Mouse (Mus musculus) kidney, adult 2 months (tissue): ENCODE measurements around the gene Pld1. TPM values are rescaled to one million over a fixed set of nuclear protein-coding genes. Genes with fewer than 3 reads are reported as not detected.
A peak's percentile ranks its signal among the peaks of the same experiment; 100 is the strongest.

Source experiments
- DNase-seq: peaks from one replicate; pipeline ENCODE4 v3.0.0; 2021
- H3K27ac ChIP-seq: fragments of 200-500 bp; 2 replicates; pipeline ENCODE4 v1.5.1; 2012; ENCODE audit warnings: low read depth, low read length, control low read depth, inconsistent platforms; ENCODE audit not compliant: insufficient read depth
- H3K27me3 ChIP-seq: fragments of 200-500 bp; replicated peaks from 2 replicates; pipeline ENCODE4 v1.6.1; 2012; ENCODE audit warnings: mild to moderate bottlenecking, moderate library complexity, low read length, inconsistent platforms; ENCODE audit not compliant: control insufficient read depth, insufficient read depth
- H3K36me3 ChIP-seq: fragments of 200-500 bp; 2 replicates; pipeline ENCODE4 v1.6.1; 2012; ENCODE audit warnings: mild to moderate bottlenecking, moderate library complexity, low read length, inconsistent platforms; ENCODE audit not compliant: control insufficient read depth, insufficient read depth
- H3K4me1 ChIP-seq: fragments of 200-500 bp; 2 replicates; pipeline ENCODE4 v1.6.1; 2011; ENCODE audit warnings: low read length; ENCODE audit not compliant: control insufficient read depth, insufficient read depth
- H3K4me3 ChIP-seq: fragments of 200-500 bp; 2 replicates; pipeline ENCODE4 v1.5.1; 2011; ENCODE audit warnings: mild to moderate bottlenecking, low read depth, low read length, control low read depth; ENCODE audit not compliant: insufficient read depth
- CTCF ChIP-seq: fragments of 200-500 bp; conservative IDR thresholded peaks from 2 replicates; pipeline ENCODE4 v1.5.1; 2011; ENCODE audit warnings: low read depth, mild to moderate bottlenecking, control low read depth, low read length, moderate library complexity, mixed read lengths; ENCODE audit not compliant: insufficient read depth, insufficient read length
- POLR2A ChIP-seq: fragments of 200-500 bp; IDR thresholded peaks from one replicate; pipeline ENCODE4 v1.6.1; 2011; ENCODE audit warnings: low read depth, low read length, control low read depth
- WGBS: fragments of 180-500 bp; shearing (Covaris S2); methylation state at CpG from one replicate; pipeline ENCODE4 v1.1.7; 2018; 5-methylcytosine and 5-hydroxymethylcytosine counted together
- polyA plus RNA-seq: library from polyadenylated mRNA; depleted of rRNA; stranded (reverse); fragments of >200 nt; gene quantifications from 2 replicates; pipeline ENCODE4 v1.2.3, GENCODE M21; 2012

The Pld1 gene
- polyA plus RNA-seq, 1 experiment: 5.8 TPM

- DNase-seq: no peak
- TF ChIP-seq POLR2A (no peak), CTCF (no peak)
- Histone ChIP-seq H3K4me3 (no peak overlapping the region), H3K4me1 (0 out of 2 replicates have a peak, but pooled peaks cover 5% of the 10 kb centered on the region), H3K27ac (no peak overlapping the region), H3K36me3 (no peaks in the 10 kb centered on the region), H3K27me3 (no peaks in the 10 kb centered on the region)
- 91% methylated on average over 5 of the region's 5 CpGs for WGBS
Measured at GRCm38 (mm10) chr3:28034707-28035333, 96.3 kb downstream of the Pld1 start.

DNA sequence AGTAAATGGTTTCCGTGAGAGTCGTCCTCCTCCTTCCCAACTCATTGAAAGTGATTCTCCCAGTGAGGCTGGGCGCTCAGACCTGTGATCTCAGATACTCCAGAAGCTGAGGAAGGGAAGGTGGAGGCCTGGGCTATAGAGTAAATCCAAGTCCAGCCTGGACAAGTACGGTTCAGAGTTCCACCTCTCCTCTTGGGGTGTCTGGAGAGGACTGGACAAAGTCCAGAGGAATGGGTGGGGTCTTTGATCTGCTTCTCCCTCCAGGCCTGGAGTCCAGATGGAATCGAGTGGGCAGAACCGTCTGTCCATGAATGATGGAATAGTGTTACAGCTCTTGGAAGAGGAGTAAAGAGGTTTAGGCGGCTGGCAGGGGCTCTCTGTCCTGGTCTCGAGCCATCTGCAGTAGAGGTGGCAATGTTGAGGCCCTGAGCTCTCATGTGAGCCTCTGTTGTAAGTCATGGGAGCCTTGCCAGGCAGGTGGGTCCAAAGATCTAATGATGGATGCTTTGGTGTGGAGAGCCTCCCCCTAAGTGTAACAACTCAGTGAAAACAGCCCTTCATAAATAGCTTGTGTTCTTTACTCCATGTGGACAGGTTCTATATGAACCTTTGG is 98.9 kb downstream of the Pld1 start:
- Histone ChIP-seq H3K27me3 (no peaks in the 10 kb centered on the region), H3K4me3 (no peak overlapping the region), H3K36me3 (no peaks in the 10 kb centered on the region), H3K4me1 (peaks cover 12% of the 10 kb centered on the region; the same call in 1 of the 2 replicates), H3K27ac (no peak overlapping the region)
- peak; percentile 67 for DNase-seq
- TF ChIP-seq POLR2A: no peak
- no peak for TF ChIP-seq CTCF
- 52% methylated on average over 8 of the region's 8 CpGs for WGBS

DNA sequence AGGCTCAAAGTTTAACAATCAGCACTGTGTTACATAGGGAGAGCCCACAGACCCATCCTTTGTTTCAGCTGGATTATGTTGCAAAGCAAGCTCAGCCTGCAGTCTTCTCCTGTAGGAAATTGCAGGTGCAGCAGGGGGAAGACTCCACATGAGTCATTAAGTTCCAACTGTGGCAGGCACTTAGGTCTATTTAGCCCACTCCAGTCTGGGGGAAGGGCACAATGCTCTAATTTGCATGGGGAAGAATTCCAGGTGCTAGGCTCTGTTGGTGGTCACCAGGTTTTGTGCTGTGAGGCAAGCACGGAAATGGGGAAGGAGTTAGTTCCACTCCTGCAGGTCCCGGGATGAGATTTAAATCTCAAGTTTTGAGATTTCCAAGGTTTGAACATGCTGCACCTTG is 99.6 kb downstream of the Pld1 start:
- Histone ChIP-seq H3K4me1 (peaks cover 12% of the 10 kb centered on the region; the same call in 1 of the 2 replicates), H3K4me3 (no peak overlapping the region), H3K36me3 (no peaks in the 10 kb centered on the region), H3K27me3 (no peaks in the 10 kb centered on the region), H3K27ac (no peak overlapping the region)
- no peak for DNase-seq
- TF ChIP-seq CTCF: no peak
- no peak for TF ChIP-seq POLR2A
- whole genome bisulfite sequencing: 58% methylated on average over 2 of the region's 2 CpGs

DNA sequence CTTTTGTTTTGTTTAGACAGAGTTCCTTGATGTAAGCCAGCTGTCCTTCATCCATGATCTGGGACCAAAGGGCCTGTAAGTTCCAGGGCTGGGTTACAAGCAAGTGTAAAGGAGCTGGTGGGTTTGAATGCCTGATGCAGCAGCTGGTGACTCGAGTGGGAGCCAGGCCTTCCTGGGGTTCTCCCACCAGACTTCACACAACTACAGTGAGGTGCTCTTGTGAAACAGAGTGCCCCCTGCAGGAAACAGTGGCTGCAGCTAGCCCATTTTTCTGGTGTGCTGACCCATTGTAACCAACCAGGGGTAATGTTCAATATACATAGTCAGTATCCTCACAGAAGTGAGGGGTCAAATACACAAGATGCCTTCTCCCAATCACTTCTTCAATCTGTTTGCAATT is 101.3 kb downstream of the Pld1 start:
- Histone ChIP-seq H3K27ac (no peak overlapping the region), H3K4me3 (no peak overlapping the region), H3K4me1 (peaks cover 9% of the 10 kb centered on the region; the same call in 1 of the 2 replicates), H3K36me3 (no peaks in the 10 kb centered on the region), H3K27me3 (no peaks in the 10 kb centered on the region)
- TF ChIP-seq POLR2A (no peak), CTCF (peak; percentile 43)
- peak; percentile 26 for DNase-seq
- 17% methylated on average over 1 of the region's 1 CpGs for WGBS

- Histone ChIP-seq H3K27ac (peak overlapping the region; percentile 18; the same call in 1 of the 2 replicates), H3K4me1 (peaks cover 9% of the 10 kb centered on the region; the same call in 1 of the 2 replicates), H3K36me3 (no peaks in the 10 kb centered on the region), H3K4me3 (no peak overlapping the region), H3K27me3 (no peaks in the 10 kb centered on the region)
- TF ChIP-seq CTCF (no peak), POLR2A (no peak)
- WGBS: 70% methylated on average over 8 of the region's 8 CpGs
- DNase-seq: peak; percentile 73
Measured at GRCm38 (mm10) chr3:28041236-28041635, 102.7 kb downstream of the Pld1 start.

DNA sequence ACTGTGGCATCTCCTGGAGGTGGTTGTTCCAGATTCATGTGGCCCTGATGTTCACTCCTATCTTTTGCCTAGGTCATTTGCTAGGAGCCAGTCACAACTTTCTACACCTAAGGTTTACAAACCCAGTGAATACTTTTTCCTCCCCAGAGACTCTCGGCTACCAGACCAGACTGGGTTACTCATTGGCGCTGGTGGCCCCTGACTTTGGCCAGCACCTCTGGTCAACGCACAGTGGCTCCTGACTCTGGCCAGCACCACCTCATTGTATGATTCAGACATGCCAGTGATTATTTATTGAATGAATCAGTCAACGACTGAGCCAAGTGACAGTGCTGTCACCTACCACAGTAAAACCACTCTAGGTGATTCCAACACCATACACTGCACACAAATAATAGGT is 103.9 kb downstream of the Pld1 start:
- DNase-seq: no peak
- Histone ChIP-seq H3K4me1 (peaks cover 9% of the 10 kb centered on the region; the same call in 1 of the 2 replicates), H3K4me3 (no peak overlapping the region), H3K36me3 (no peaks in the 10 kb centered on the region), H3K27ac (no peak overlapping the region), H3K27me3 (no peaks in the 10 kb centered on the region)
- TF ChIP-seq CTCF (no peak), POLR2A (no peak)
- 94% methylated on average over 4 of the region's 4 CpGs for WGBS

DNA sequence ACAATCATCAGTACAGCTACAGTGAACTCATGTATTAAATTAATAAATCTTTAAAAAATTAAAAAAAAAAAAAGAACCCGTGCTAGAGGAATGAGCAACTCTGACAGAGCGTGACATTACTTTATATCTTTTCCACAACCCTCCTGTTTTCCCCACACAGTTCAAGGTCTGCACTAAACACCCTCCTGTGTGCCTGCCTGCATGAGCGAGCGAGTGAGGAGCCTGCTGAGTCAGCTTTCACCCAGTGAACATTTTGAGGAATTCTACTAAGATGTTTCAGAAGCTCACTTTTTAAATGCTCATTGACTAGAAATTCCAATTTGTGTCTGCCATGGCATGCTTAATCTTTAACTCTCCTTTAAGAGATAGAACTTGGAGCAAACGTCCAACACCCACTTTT is 109.1 kb downstream of the Pld1 start:
- WGBS: 56% methylated on average over 5 of the region's 5 CpGs
- peak; percentile 74 for DNase-seq
- no peaks in the 10 kb centered on the region for H3K4me1 ChIP-seq
- H3K36me3 ChIP-seq: 0 out of 2 replicates have a peak, but pooled peaks cover 1% of the 10 kb centered on the region
- TF ChIP-seq CTCF (no peak), POLR2A (no peak)
- H3K27ac ChIP-seq: no peak overlapping the region
- no peak overlapping the region for H3K4me3 ChIP-seq
- H3K27me3 ChIP-seq: no peaks in the 10 kb centered on the region
